Mouse (Mus musculus): ENCODE measurements around the gene Isl2. TPM values are rescaled to one million over a fixed set of nuclear protein-coding genes. Genes with fewer than 3 reads are reported as not detected.

Isl2 gene
- total and polyA plus RNA-seq, 3 experiments: not detected

DNA sequence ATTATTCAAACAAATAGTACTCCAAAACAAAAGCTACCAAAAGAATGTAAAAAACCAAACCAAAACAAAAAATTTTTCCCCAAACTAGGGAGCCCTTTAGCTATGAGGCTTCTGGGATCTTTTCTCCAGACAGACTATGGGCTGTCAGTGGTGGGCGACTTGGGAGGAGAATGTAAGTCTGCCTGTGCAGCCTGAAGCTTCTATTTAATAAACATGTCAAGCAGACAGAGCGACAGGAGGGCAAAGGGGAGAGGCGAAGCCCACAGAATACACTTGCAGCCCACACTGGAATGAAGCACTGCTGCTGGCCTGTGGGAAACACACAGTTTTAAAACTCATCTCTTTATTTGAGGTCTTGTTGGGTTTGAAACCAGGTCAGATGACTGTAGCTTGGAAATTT lies 42.9 kb downstream of the Isl2 start:
- H3K9ac ChIP-seq (ENCODE audit: control insufficient read depth, low read depth, low read length, poor library complexity, severe bottlenecking): no peak overlapping the region
- DNase-seq (ENCODE audit: low read depth, low spot score): no peak
- H3K27ac ChIP-seq (ENCODE audit: control insufficient read depth, low read depth, low read length): no peak overlapping the region
- H3K27me3 ChIP-seq (ENCODE audit: control insufficient read depth in 1 of 2, insufficient read depth in 2 of 2, low read length in 2 of 2): no peaks in the 10 kb centered on the region
- no peaks in the 10 kb centered on the region for H3K79me2 ChIP-seq (ENCODE audit: control insufficient read depth, insufficient read depth, low read length, poor library complexity)
- H3K9me3 ChIP-seq (replicated peaks; ENCODE audit: insufficient read depth, low read length): no peaks in the 10 kb centered on the region
- no peaks in the 10 kb centered on the region for H3K36me3 ChIP-seq (ENCODE audit: control insufficient read depth in 1 of 2, insufficient read depth in 2 of 2, low read length in 2 of 2)
- TF ChIP-seq EP300 (IDR thresholded peaks at IDR 0.05; ENCODE audit: low read depth in 1 of 2, low read length in 2 of 2) (no peak), E2F4 (IDR thresholded peaks at IDR 0.05; ENCODE audit: borderline replicate concordance, low read depth, low read length) (no peak), MYC (IDR thresholded peaks at IDR 0.05; ENCODE audit: low read depth, low read length) (no peak), SIN3A (IDR thresholded peaks at IDR 0.05; ENCODE audit: low read length) (no peak)
- H3K4me1 ChIP-seq (ENCODE audit: control insufficient read depth in 1 of 2, insufficient read depth in 2 of 2, low read length in 2 of 2): no peaks in the 10 kb centered on the region
- no peak overlapping the region for H3K4me3 ChIP-seq (ENCODE audit: control insufficient read depth in 1 of 2, insufficient read depth in 1 of 2, low read depth in 2 of 2, low read length in 2 of 2)

DNA sequence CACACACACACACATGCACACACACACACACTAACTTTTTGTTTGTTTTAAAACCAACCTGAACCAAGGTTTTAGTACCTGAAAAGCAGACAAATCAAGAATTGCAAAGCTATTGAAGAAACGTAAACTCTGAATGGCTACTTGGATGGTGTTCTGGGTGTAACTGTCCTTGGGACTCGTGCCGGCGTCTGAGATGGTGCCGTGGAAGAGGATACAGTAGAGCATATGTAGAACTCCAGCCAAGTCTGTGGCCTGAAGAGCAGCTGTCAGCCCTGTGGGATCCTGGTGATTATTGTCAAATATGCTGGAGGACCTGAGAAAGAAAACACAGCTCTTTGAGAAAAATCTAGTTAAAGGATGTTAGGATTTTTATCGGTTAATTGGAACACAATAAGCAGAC lies 47.7 kb downstream of the Isl2 start:
- no peak for DNase-seq (ENCODE audit: low read depth, low spot score)
- Histone ChIP-seq H3K4me3 (ENCODE audit: control insufficient read depth in 1 of 2, insufficient read depth in 1 of 2, low read depth in 2 of 2, low read length in 2 of 2) (no peak overlapping the region), H3K27me3 (ENCODE audit: control insufficient read depth in 1 of 2, insufficient read depth in 2 of 2, low read length in 2 of 2) (no peaks in the 10 kb centered on the region), H3K79me2 (ENCODE audit: control insufficient read depth, insufficient read depth, low read length, poor library complexity) (no peaks in the 10 kb centered on the region), H3K9me3 (replicated peaks; ENCODE audit: insufficient read depth, low read length) (no peaks in the 10 kb centered on the region), H3K4me1 (ENCODE audit: control insufficient read depth in 1 of 2, insufficient read depth in 2 of 2, low read length in 2 of 2) (peaks cover 7 to 10% of the 10 kb centered on the region in 2 experiments), H3K27ac (ENCODE audit: control insufficient read depth, low read depth, low read length) (no peak overlapping the region), H3K9ac (ENCODE audit: control insufficient read depth, low read depth, low read length, poor library complexity, severe bottlenecking) (no peak overlapping the region), H3K36me3 (ENCODE audit: control insufficient read depth in 1 of 2, insufficient read depth in 2 of 2, low read length in 2 of 2) (peaks cover 0 to 8% of the 10 kb centered on the region in 2 experiments; a peak in 2 of 4 replicates)
- TF ChIP-seq MEF2A (IDR thresholded peaks at IDR 0.05; ENCODE audit: extremely low read depth, insufficient replicate concordance, low read depth, low read length, poor library complexity, severe bottlenecking) (no peak), RCOR1 (IDR thresholded peaks at IDR 0.05; ENCODE audit: low read depth, low read length) (no peak), BHLHE40 (IDR thresholded peaks at IDR 0.05; ENCODE audit: borderline replicate concordance, low read depth, low read length) (no peak), MAFK (IDR thresholded peaks at IDR 0.05; ENCODE audit: borderline replicate concordance, low read depth, low read length) (no peak), UBTF (IDR thresholded peaks at IDR 0.05; ENCODE audit: borderline replicate concordance, insufficient read depth, low read depth, low read length) (no peak), NRF1 (IDR thresholded peaks at IDR 0.05; ENCODE audit: insufficient read depth, low read depth, low read length, poor library complexity, severe bottlenecking) (no peak), KAT2A (conservative IDR thresholded peaks at IDR 0.05; ENCODE audit: low read depth, low read length) (no peak)

Other genes with a start within 250 kb of the Isl2 start
- 0.08 TPM in 1 of 2 replicates, not detected in the other for gene Nrg4, start 211.8 kb upstream of the Isl2 start, total RNA-seq (2012; rRNA removed)
- under 1 TPM in 1 of 2 experiments, not detected in 1; 0.67 TPM for gene Nrg4, start 211.8 kb upstream of the Isl2 start, polyA plus RNA-seq (2012; ENCODE audit: insufficient read depth in 1 of 2, insufficient read length in 2 of 2, low read depth in 1 of 2, low replicate concordance in 2 of 2, missing spikeins in 1 of 2)
- gene Tmem266, start 211.8 kb upstream of the Isl2 start, total RNA-seq (2012; rRNA removed): not detected in 2 replicates
- gene Tmem266, start 211.8 kb upstream of the Isl2 start, polyA plus RNA-seq (2012; ENCODE audit: insufficient read depth in 1 of 2, insufficient read length in 2 of 2, low read depth in 1 of 2, low replicate concordance in 2 of 2, missing spikeins in 1 of 2): not detected
- 37.5 and 37.8 TPM in 2 replicates for gene Etfa, start 26.4 kb upstream of the Isl2 start, total RNA-seq (2012; rRNA removed)
- 100 to 1,000 TPM in 1 of 2 experiments, not detected in 1; 126 TPM for gene Etfa, start 26.4 kb upstream of the Isl2 start, polyA plus RNA-seq (2012; ENCODE audit: insufficient read depth in 1 of 2, insufficient read length in 2 of 2, low read depth in 1 of 2, low replicate concordance in 2 of 2, missing spikeins in 1 of 2)